Mouse (Mus musculus): ENCODE measurements at regions not wholly inside any gene's neighbourhood (a gene's known extent, or its start where the extent isn't known, plus 50 kb on each side); places are given as distances from the start of the nearest gene placed in this dataset.

- intact Hi-C loops (cut with DNase I) = no loop called here
- peak in 1 of 2 experiments; percentile 8 for DNase-seq (ENCODE audit: extremely low spot score in 1 of 2, low spot score in 2 of 2)
Observed at GRCm38 (mm10) chr11:92858170-92858569, 239.7 kb upstream of the Car10 start.

GRCm38 (mm10) chr11:92889693-92890454 lies 208.0 kb upstream of the Car10 start:
- intact Hi-C loops (cut with DNase I) = no loop called here

GRCm38 (mm10) chr11:92899296-92899695 lies 198.5 kb upstream of the Car10 start:
- intact Hi-C loops (cut with DNase I) = no loop called here
- no peak for DNase-seq (ENCODE audit: extremely low spot score in 1 of 2, low spot score in 2 of 2)

More at GRCm38 (mm10) chr11:92889693-92890454, 208.0 kb upstream of the Car10 start:
- peak; percentile 8 to 64 for DNase-seq (ENCODE audit: extremely low spot score in 1 of 2, low spot score in 2 of 2)
